Mouse (Mus musculus) forebrain, embryonic 13.5 days (tissue): ENCODE results near the gene Nol10. TPM values are rescaled to one million over a fixed set of nuclear protein-coding genes. Genes with fewer than 3 reads are reported as not detected.
"Not testable (repeated sequence)": the region's sequence is repeated elsewhere in the genome, so short reads cannot be mapped to it uniquely, and the experiment has no call there.

Experiments
- ATAC-seq: fragments of 200-750 bp; cut with Nextera tagmentation; 2 replicates; pipeline ENCODE4 v1.8.0; 2017
- H3K27ac ChIP-seq: fragments of 300-500 bp; sonication (generic); 2 replicates; pipeline ENCODE4 v1.5.1; 2015; ENCODE audit warnings: inconsistent platforms, mild to moderate bottlenecking, moderate library complexity
- H3K27me3 ChIP-seq: fragments of 300-500 bp; sonication (generic); 2 replicates; pipeline ENCODE4 v1.6.1; 2015; ENCODE audit warnings: mild to moderate bottlenecking, inconsistent platforms
- H3K36me3 ChIP-seq: fragments of 300-500 bp; sonication (generic); 2 replicates; pipeline ENCODE4 v1.6.1; 2015; ENCODE audit warnings: mild to moderate bottlenecking, inconsistent platforms; ENCODE audit not compliant: poor library complexity, severe bottlenecking
- H3K4me1 ChIP-seq: fragments of 300-500 bp; sonication (generic); 2 replicates; pipeline ENCODE4 v1.6.1; 2015; ENCODE audit warnings: inconsistent platforms
- H3K4me2 ChIP-seq: fragments of 300-500 bp; sonication (generic); 2 replicates; pipeline ENCODE4 v1.6.1; 2015; ENCODE audit warnings: inconsistent platforms, mild to moderate bottlenecking, moderate library complexity
- H3K4me3 ChIP-seq: fragments of 300-500 bp; sonication (generic); 2 replicates; pipeline ENCODE4 v1.5.1; 2015; ENCODE audit warnings: mild to moderate bottlenecking, inconsistent platforms
- H3K9ac ChIP-seq: fragments of 300-500 bp; sonication (generic); 2 replicates; pipeline ENCODE4 v1.6.1; 2015; ENCODE audit warnings: mild to moderate bottlenecking, inconsistent platforms
- H3K9me3 ChIP-seq: fragments of 300-500 bp; sonication (generic); replicated peaks from 2 replicates; pipeline ENCODE4 v1.6.1; 2016; ENCODE audit warnings: inconsistent platforms
- WGBS: fragments of 180-500 bp; shearing (Covaris S2); methylation state at CpG from one replicate; pipeline ENCODE4 v1.1.7; 2015; 5-methylcytosine and 5-hydroxymethylcytosine counted together
- polyA plus RNA-seq: library from polyadenylated mRNA; unstranded; fragments of >200 nt; fragmentation: Nextera tagmentation; extraction: Ambion mirVana; gene quantifications from 2 replicates; pipeline ENCODE4 v1.2.1, GENCODE M21; 2015

Gene Nol10
- polyA plus RNA-seq, 1 experiment from 2014 or later: 26.4 TPM

- H3K9ac ChIP-seq: no peak overlapping the region
- H3K36me3 ChIP-seq: no peaks in the 10 kb centered on the region
- no peak for ATAC-seq
Measured at GRCm38 (mm10) chr12:17449661-17450091, 101.4 kb downstream of the Nol10 start.

DNA sequence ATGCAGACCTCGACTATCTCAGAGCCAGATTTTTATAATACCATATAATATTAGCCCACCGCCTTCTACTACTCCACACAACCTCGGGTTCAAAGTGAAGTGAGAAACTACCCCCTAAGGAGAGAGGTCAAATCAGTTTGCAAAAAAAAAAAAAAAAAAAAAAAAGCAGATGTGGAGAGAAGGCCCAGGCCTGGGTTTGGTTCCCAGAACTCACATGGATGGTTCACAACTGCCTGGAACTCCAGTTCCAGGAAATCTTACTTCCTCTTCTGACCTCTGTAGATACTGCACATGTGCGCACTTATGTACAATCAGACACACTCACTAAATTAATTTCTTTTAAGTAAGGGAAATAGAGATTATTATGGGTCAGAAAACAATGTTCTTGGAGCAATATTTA, 102.2 kb downstream of the Nol10 start:
- Histone ChIP-seq H3K27me3 (no peaks in the 10 kb centered on the region), H3K4me3 (no peak overlapping the region), H3K4me1 (no peaks in the 10 kb centered on the region), H3K27ac (no peak overlapping the region), H3K9ac (no peak overlapping the region), H3K9me3 (no peaks in the 10 kb centered on the region), H3K4me2 (no peak overlapping the region), H3K36me3 (no peaks in the 10 kb centered on the region)
- no peak for ATAC-seq
- 87% methylated on average over 4 of the region's 4 CpGs for WGBS

More at GRCm38 (mm10) chr12:17449661-17450091, 101.4 kb downstream of the Nol10 start:
- Histone ChIP-seq H3K27me3 (no peaks in the 10 kb centered on the region), H3K4me3 (no peak overlapping the region), H3K9me3 (no peaks in the 10 kb centered on the region), H3K4me1 (no peaks in the 10 kb centered on the region), H3K4me2 (no peak overlapping the region), H3K27ac (no peak overlapping the region)
- WGBS: 90% methylated on average over 4 of the region's 4 CpGs

DNA sequence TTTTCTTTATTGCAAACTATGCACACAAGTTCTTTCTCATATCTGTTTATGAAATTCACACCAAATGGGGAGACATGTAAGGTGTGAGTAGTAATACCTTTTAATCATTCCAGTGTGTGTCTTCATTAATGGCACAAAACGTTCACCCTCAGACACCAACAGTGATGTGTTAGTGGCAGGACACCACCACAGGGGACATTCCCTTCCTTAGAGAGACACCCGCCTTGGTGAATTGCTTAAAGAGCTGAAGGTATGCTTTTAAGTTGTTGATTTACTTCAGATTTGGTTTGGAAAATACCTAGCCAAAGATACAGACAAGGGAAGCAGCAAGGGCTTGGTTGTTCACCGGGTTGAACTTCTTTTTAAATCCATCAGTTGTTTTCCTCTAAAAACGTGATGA, 102.7 kb downstream of the Nol10 start:
- Histone ChIP-seq H3K4me1 (no peaks in the 10 kb centered on the region), H3K4me3 (no peak overlapping the region), H3K9me3 (no peaks in the 10 kb centered on the region), H3K27me3 (no peaks in the 10 kb centered on the region), H3K27ac (no peak overlapping the region), H3K36me3 (no peaks in the 10 kb centered on the region), H3K4me2 (no peak overlapping the region), H3K9ac (no peak overlapping the region)
- ATAC-seq: no peak
- 69% methylated on average over 4 of the region's 4 CpGs for WGBS

- Histone ChIP-seq H3K4me3 (no peak overlapping the region), H3K9ac (no peak overlapping the region), H3K9me3 (no peaks in the 10 kb centered on the region), H3K36me3 (no peaks in the 10 kb centered on the region), H3K4me1 (no peaks in the 10 kb centered on the region), H3K27ac (no peak overlapping the region), H3K4me2 (no peak overlapping the region), H3K27me3 (no peaks in the 10 kb centered on the region)
- WGBS: 80% methylated on average over 1 of the region's 1 CpGs
- no peak for ATAC-seq
Measured at GRCm38 (mm10) chr12:17452273-17452672, 104.0 kb downstream of the Nol10 start.

DNA sequence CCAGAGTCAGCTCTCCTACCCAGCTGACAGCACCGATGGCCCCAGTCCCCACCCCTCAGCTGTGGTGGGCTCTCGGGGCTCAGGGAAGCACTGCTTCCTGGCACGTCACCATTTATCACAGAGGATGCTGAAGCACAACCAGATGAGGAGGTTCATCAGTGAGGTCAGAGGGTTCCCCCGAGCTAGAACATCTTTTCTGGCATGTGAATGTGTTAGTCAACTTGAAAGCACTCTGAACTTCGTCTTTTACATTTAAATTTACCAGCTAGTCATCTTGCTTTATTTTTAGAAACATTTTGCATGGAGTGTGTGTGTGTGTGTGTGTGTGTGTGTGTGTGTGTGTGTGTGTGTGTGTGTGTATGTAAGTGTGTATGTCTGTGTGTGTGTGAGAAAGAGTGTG, 105.7 kb downstream of the Nol10 start:
- Histone ChIP-seq H3K4me2 (no peak overlapping the region), H3K9me3 (no peaks in the 10 kb centered on the region), H3K27ac (no peak overlapping the region), H3K4me3 (no peak overlapping the region), H3K36me3 (no peaks in the 10 kb centered on the region), H3K9ac (no peak overlapping the region), H3K4me1 (no peaks in the 10 kb centered on the region), H3K27me3 (no peaks in the 10 kb centered on the region)
- 73% methylated on average over 5 of the region's 5 CpGs for whole genome bisulfite sequencing
- ATAC-seq: no peak

- no peaks in the 10 kb centered on the region for H3K27me3 ChIP-seq
- no peaks in the 10 kb centered on the region for H3K36me3 ChIP-seq
- ATAC-seq: no peak
- H3K4me1 ChIP-seq: no peaks in the 10 kb centered on the region
- no peak overlapping the region for H3K27ac ChIP-seq
- H3K9ac ChIP-seq: no peak overlapping the region
- peaks cover 5% of the 10 kb centered on the region for H3K9me3 ChIP-seq
- H3K4me3 ChIP-seq: no peak overlapping the region
- 86% methylated on average over 5 of the region's 5 CpGs for WGBS
- no peak overlapping the region for H3K4me2 ChIP-seq
Measured at GRCm38 (mm10) chr12:17455096-17455495, 106.8 kb downstream of the Nol10 start.

DNA sequence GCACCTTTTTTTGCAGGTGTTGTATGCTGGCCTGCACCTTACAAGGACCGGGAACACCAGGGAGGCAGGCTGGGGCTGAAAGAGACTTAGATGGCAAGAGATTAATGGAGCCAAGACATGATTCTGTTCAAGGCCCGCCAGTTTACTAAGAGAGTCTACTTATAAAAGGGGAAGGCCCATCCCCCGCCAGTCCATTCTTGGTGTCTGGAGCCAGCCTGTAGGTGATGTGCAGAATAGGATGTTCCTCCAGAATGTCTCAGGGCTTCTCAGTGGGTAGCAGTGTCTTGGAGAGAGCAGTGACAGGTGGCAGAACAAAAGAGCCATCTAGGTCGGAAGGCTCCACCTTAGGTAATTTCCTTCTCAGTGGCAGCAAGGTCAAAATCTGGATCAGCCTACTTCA, 111.0 kb downstream of the Nol10 start:
- H3K4me2 ChIP-seq, ATAC-seq, H3K4me3 ChIP-seq: not testable (repeated sequence)

DNA sequence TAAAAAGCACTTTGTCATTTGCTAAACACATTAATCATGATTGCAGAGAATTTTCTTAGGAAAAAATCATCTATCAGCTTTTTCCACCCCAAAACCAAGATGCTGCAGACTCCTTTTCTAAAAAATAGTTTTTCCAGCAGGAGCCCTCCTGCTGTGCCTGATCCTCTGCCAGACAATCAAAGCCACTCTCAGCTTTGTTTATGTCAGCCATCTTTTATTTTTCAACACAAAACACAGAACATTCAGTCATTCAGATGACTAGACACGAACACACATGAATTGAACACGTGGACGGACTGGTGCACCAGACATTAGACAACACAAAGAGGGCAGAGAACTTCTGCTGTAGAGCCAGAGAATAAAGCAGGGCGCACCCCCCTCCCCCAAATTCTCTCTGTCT, 115.4 kb downstream of the Nol10 start:
- no peak for ATAC-seq

More for the DNA sequence above, 111.0 kb downstream of the Nol10 start:
- not testable (repeated sequence) for H3K4me1 ChIP-seq, H3K36me3 ChIP-seq, H3K27ac ChIP-seq, H3K9me3 ChIP-seq, H3K27me3 ChIP-seq, H3K9ac ChIP-seq
- 87% methylated on average over 4 of the region's 4 CpGs for WGBS

DNA sequence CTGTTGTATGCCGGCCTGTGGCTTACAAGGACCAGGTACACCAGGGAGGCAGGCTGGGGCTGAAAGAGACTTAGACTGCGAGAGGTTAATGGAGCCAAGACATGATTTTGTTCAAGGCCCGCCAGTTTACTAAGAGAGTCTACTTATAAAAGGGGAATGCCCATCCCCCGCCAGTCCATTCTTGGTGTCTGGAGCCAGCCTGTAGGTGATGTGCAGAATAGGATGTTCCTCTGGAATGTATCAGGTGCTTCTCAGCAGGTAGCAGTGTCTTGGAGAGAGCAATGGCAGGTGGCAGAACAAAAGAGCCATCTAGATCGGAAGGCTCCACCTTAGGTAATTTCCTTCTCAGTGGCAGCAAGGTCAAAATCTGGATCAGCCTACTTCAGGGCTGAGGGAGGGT, 116.3 kb downstream of the Nol10 start:
- ATAC-seq, H3K4me1 ChIP-seq, H3K9ac ChIP-seq, H3K27me3 ChIP-seq, H3K9me3 ChIP-seq, H3K36me3 ChIP-seq, H3K27ac ChIP-seq, H3K4me2 ChIP-seq, H3K4me3 ChIP-seq: not testable (repeated sequence)
- WGBS: 81% methylated on average over 5 of the region's 5 CpGs

More for the DNA sequence above, 115.4 kb downstream of the Nol10 start:
- Histone ChIP-seq H3K36me3 (no peaks in the 10 kb centered on the region), H3K4me3 (no peak overlapping the region), H3K9me3 (peaks cover 7% of the 10 kb centered on the region), H3K4me2 (no peak overlapping the region), H3K27ac (no peak overlapping the region), H3K4me1 (no peaks in the 10 kb centered on the region), H3K27me3 (no peaks in the 10 kb centered on the region), H3K9ac (no peak overlapping the region)
- WGBS: 26% methylated on average over 4 of the region's 4 CpGs

DNA sequence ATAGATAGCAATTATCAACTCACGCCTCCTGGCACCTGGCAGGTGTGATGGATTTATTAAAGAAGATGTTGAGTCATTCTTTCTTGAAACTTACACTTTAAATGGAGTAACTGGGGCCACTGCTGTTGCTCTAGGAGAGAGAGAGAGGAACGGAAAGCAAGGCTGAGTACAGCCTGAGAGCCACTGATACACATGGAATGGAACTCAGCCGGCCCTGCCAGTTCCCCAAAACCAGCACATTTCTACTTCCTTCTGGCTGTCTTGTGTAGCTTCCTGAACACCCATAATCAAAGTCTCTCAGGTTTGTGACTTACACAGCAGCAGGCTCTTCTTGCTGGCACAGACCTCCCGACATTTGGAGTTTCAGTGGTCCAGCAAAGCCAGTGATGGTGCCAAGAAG, 118.5 kb downstream of the Nol10 start:
- Histone ChIP-seq H3K9ac (no peak overlapping the region), H3K27ac (no peak overlapping the region), H3K4me2 (no peak overlapping the region), H3K27me3 (no peaks in the 10 kb centered on the region), H3K36me3 (no peaks in the 10 kb centered on the region), H3K4me1 (no peaks in the 10 kb centered on the region), H3K4me3 (no peak overlapping the region), H3K9me3 (no peaks in the 10 kb centered on the region)
- ATAC-seq: no peak
- 91% methylated on average over 4 of the region's 4 CpGs for WGBS

GRCm38 (mm10) chr12:17468359-17468758, 120.1 kb downstream of the Nol10 start:
- Histone ChIP-seq H3K9ac (no peak overlapping the region), H3K4me1 (no peaks in the 10 kb centered on the region), H3K27me3 (no peaks in the 10 kb centered on the region), H3K4me3 (no peak overlapping the region), H3K9me3 (no peaks in the 10 kb centered on the region), H3K36me3 (no peaks in the 10 kb centered on the region), H3K27ac (no peak overlapping the region), H3K4me2 (no peak overlapping the region)
- ATAC-seq: no peak
- WGBS: 75% methylated on average over 3 of the region's 3 CpGs

GRCm38 (mm10) chr12:17469869-17470268, 121.6 kb downstream of the Nol10 start:
- H3K9me3 ChIP-seq: no peaks in the 10 kb centered on the region
- H3K4me1 ChIP-seq: no peaks in the 10 kb centered on the region
- no peaks in the 10 kb centered on the region for H3K36me3 ChIP-seq
- no peak overlapping the region for H3K27ac ChIP-seq
- no peaks in the 10 kb centered on the region for H3K27me3 ChIP-seq
- no peak overlapping the region for H3K9ac ChIP-seq
- 83% methylated on average over 7 of the region's 7 CpGs for WGBS
- no peak overlapping the region for H3K4me3 ChIP-seq
- ATAC-seq: no peak
- H3K4me2 ChIP-seq: no peak overlapping the region

- ATAC-seq, H3K36me3 ChIP-seq, H3K9ac ChIP-seq, H3K27ac ChIP-seq, H3K4me3 ChIP-seq, H3K4me1 ChIP-seq, H3K9me3 ChIP-seq, H3K27me3 ChIP-seq, H3K4me2 ChIP-seq: not testable (repeated sequence)
Measured at GRCm38 (mm10) chr12:17470528-17470927, 122.3 kb downstream of the Nol10 start.
